Mouse (Mus musculus): ENCODE data around the gene Cda.

DNA sequence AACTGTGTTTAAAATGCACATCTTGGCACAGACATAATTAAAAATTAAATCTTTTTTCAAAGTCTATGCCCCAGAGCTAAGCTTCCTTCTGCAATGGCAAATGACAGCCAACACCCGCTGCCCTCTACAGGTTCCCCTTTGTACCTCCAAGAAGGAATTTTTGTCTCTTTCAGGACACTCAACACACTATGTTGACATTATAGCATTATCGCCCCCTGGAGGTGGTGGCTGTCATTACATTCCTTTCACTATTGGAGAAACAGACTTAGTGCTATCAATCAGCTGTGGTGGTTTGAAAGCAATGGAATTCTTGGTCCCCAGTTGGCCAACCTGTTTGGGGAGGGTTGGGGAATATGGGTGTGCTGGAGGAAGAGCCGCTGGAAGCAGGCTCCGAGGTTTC lies 27.8 kb downstream of the Cda start:
- TF ChIP-seq CTCF (IDR thresholded peaks at IDR 0.05; ENCODE audit: borderline replicate concordance, control insufficient read depth, extremely low read depth, insufficient read depth, low read length, poor library complexity) (no peak), POLR2A (IDR thresholded peaks at IDR 0.05; ENCODE audit: control insufficient read depth, extremely low read depth, insufficient read depth, low read length, poor library complexity) (no peak)

All from thymus, adult 2 months (tissue).